Mouse (Mus musculus): ENCODE data around the gene Olfr876. TPM values are rescaled to one million over a fixed set of nuclear protein-coding genes. Genes with fewer than 3 reads are reported as not detected.

Olfr876 gene
- polyA plus RNA-seq, 2 experiments = not detected

DNA sequence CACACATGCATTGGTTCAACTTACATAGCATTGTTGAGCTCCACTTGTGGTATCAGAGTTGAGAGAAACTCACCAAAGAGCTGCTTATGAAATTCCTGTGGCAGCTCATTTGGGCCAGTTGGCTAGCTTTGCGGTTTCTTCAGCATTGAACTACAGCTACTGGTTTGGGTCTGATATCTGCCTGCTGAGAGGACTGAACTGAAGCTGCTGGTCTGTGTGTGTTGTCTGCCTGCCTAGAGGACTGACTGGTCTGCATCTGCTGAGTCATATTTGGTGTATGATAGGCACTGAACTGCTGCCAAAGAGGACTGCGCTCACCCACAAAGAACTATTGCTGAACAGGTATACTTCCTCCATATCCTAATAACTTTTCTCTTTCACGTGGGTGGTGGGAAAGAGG lies 5.6 kb downstream of the Olfr876 start:
- DNase-seq (ENCODE audit: low read depth in 3 of 3, low spot score in 3 of 3) (no peak), ATAC-seq (ENCODE audit: insufficient read depth) (no peak)
- no peak overlapping the region for H3K4me3 ChIP-seq (ENCODE audit: insufficient read depth in 1 of 2, low read depth in 2 of 2, low read length in 2 of 2)
- no peak overlapping the region for H3K4me2 ChIP-seq (ENCODE audit: low read depth)
- no peak overlapping the region for H3K9ac ChIP-seq (replicated peaks)
- H3K36me3 ChIP-seq (replicated peaks; ENCODE audit: control insufficient read depth, insufficient read depth, low read depth) = no peaks in the 10 kb centered on the region
- WGBS (ENCODE audit: insufficient replicate concordance) = 55% methylated on average over 3 of the region's 3 CpGs
- no peaks in the 10 kb centered on the region for H3K4me1 ChIP-seq (replicated peaks; ENCODE audit: control insufficient read depth in 2 of 2, insufficient read depth in 2 of 2, low read length in 1 of 2)
- TF ChIP-seq EP300 (IDR thresholded peaks at IDR 0.05; ENCODE audit: low read depth) = no peak
- no peak for TF ChIP-seq CTCF (IDR thresholded peaks at IDR 0.05; ENCODE audit: low read depth)
- no peak overlapping the region for H3K27ac ChIP-seq
- no peaks in the 10 kb centered on the region for H3K9me3 ChIP-seq (ENCODE audit: control insufficient read depth, low read length)
- no peaks in the 10 kb centered on the region for H3K27me3 ChIP-seq (ENCODE audit: control insufficient read depth, insufficient read depth, low read length)

DNA sequence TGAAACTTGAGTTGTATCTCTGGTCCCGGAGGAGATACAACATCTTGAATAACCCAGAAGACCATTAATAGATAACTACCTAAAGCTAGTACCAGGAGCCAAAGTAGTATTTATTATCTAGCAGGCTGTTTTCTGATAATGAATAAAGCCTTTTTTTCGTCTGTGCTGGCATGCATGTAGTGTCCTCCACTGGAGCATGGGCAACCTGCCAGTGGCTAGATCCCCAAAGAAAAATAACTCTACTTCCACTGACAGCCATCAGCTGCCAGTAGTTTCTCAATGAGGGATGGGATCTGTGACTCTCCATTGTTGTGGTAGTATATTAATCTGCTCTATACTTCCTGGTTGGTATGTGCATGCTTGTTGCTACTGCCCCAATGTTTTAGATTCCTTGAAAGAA lies 6.1 kb downstream of the Olfr876 start:
- no peak overlapping the region for H3K4me2 ChIP-seq (ENCODE audit: low read depth)
- H3K9me3 ChIP-seq (ENCODE audit: control insufficient read depth, low read length) = no peaks in the 10 kb centered on the region
- DNase-seq (ENCODE audit: low read depth in 3 of 3, low spot score in 3 of 3) = no peak
- TF ChIP-seq EP300 (IDR thresholded peaks at IDR 0.05; ENCODE audit: low read depth) = no peak
- no peak for TF ChIP-seq CTCF (IDR thresholded peaks at IDR 0.05; ENCODE audit: low read depth)
- H3K4me3 ChIP-seq (ENCODE audit: insufficient read depth in 1 of 2, low read depth in 2 of 2, low read length in 2 of 2) = no peak overlapping the region
- no peaks in the 10 kb centered on the region for H3K27me3 ChIP-seq (ENCODE audit: control insufficient read depth, insufficient read depth, low read length)
- H3K36me3 ChIP-seq (replicated peaks; ENCODE audit: control insufficient read depth, insufficient read depth, low read depth) = no peaks in the 10 kb centered on the region
- H3K27ac ChIP-seq = no peak overlapping the region
- H3K9ac ChIP-seq (replicated peaks) = no peak overlapping the region
- 51% methylated on average over 2 of the region's 2 CpGs for WGBS (ENCODE audit: insufficient replicate concordance)
- no peaks in the 10 kb centered on the region for H3K4me1 ChIP-seq (replicated peaks; ENCODE audit: control insufficient read depth in 2 of 2, insufficient read depth in 2 of 2, low read length in 1 of 2)
- no peak for ATAC-seq (ENCODE audit: insufficient read depth)

DNA sequence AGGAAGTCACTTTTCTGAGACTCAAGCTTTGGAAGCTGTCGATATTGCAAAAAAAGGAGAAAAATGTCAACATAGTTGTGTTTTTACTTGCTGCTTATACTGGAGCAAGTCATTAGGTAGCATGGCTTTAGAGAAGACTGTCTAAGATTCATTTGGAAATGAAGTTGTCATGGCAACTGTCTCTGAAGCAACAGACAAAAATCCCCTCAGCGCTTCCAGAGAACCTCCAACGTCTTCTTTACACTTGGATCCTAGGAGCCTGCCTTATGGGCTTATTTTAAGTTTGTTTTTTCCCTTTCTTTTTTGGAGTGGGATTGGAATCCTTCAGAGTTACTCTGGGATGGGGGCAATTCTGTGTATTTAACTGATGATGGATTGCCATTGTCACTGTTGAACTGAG lies 11.9 kb downstream of the Olfr876 start:
- 64% methylated on average over 3 of the region's 3 CpGs for whole genome bisulfite sequencing (ENCODE audit: insufficient replicate concordance)
- no peak overlapping the region for H3K9ac ChIP-seq (replicated peaks)
- no peak for TF ChIP-seq CTCF (IDR thresholded peaks at IDR 0.05; ENCODE audit: low read depth)
- TF ChIP-seq EP300 (IDR thresholded peaks at IDR 0.05; ENCODE audit: low read depth) = no peak
- H3K27me3 ChIP-seq (ENCODE audit: control insufficient read depth, insufficient read depth, low read length) = no peaks in the 10 kb centered on the region
- no peak overlapping the region for H3K4me2 ChIP-seq (ENCODE audit: low read depth)
- ATAC-seq (ENCODE audit: insufficient read depth) (no peak), DNase-seq (ENCODE audit: low read depth in 3 of 3, low spot score in 3 of 3) (no peak)
- no peak overlapping the region for H3K4me3 ChIP-seq (ENCODE audit: insufficient read depth in 1 of 2, low read depth in 2 of 2, low read length in 2 of 2)
- H3K36me3 ChIP-seq (replicated peaks; ENCODE audit: control insufficient read depth, insufficient read depth, low read depth) = no peaks in the 10 kb centered on the region
- H3K4me1 ChIP-seq (replicated peaks; ENCODE audit: control insufficient read depth in 2 of 2, insufficient read depth in 2 of 2, low read length in 1 of 2) = no peaks in the 10 kb centered on the region
- no peaks in the 10 kb centered on the region for H3K9me3 ChIP-seq (ENCODE audit: control insufficient read depth, low read length)
- no peak overlapping the region for H3K27ac ChIP-seq

DNA sequence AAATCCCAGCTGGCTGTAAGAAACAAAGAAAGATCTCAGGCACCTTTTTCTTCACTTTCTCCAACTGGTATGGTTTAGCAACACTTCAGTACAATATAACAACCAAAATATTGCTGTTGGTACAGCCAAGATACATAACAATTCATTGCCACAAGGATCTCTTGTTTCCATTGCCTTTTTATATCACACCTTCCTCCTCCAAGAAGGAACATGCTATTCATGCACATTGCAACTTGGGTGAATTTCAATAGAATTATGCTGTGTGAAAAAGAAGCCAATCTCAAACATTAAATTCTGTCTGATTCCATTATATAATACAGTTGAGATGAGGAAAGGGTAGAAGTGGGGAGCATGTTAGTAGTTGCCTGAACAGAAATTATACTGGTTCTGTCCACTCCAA lies 27.1 kb downstream of the Olfr876 start:
- ATAC-seq (ENCODE audit: insufficient read depth) (no peak), DNase-seq (ENCODE audit: low read depth in 3 of 3, low spot score in 3 of 3) (no peak)
- no peaks in the 10 kb centered on the region for H3K27me3 ChIP-seq (ENCODE audit: control insufficient read depth, insufficient read depth, low read length)

DNA sequence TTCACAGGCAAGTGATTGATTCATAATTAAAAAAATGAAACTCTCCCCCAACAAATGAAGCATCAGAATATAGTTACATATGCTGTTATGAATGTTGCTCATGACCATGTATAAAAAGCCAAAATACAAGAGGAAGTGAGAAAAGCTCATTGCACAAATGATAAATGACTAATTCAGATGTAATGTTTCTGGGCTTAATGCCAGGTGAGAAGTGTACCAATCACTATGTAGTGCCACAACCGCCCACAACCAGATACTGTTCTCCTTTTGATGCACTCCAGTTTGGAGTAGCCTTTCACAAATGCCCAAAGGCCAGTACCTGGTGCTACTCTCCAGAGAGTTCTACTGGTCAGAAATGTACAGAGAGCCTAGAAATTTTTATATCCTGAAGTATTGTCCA lies 30.5 kb downstream of the Olfr876 start:
- ATAC-seq (ENCODE audit: insufficient read depth) = no peak
- TF ChIP-seq EP300 (IDR thresholded peaks at IDR 0.05; ENCODE audit: low read depth) = no peak
- no peak for TF ChIP-seq CTCF (IDR thresholded peaks at IDR 0.05; ENCODE audit: low read depth)
- Histone ChIP-seq H3K36me3 (replicated peaks; ENCODE audit: control insufficient read depth, insufficient read depth, low read depth) (no peaks in the 10 kb centered on the region), H3K27me3 (ENCODE audit: control insufficient read depth, insufficient read depth, low read length) (no peaks in the 10 kb centered on the region), H3K9ac (replicated peaks) (no peak overlapping the region), H3K4me1 (replicated peaks; ENCODE audit: control insufficient read depth in 2 of 2, insufficient read depth in 2 of 2, low read length in 1 of 2) (no peaks in the 10 kb centered on the region), H3K4me2 (ENCODE audit: low read depth) (no peak overlapping the region), H3K27ac (no peak overlapping the region), H3K9me3 (ENCODE audit: control insufficient read depth, low read length) (no peaks in the 10 kb centered on the region), H3K4me3 (ENCODE audit: insufficient read depth in 1 of 2, low read depth in 2 of 2, low read length in 2 of 2) (no peak overlapping the region)
- no peak for DNase-seq (ENCODE audit: low read depth in 3 of 3, low spot score in 3 of 3)
- WGBS (ENCODE audit: insufficient replicate concordance) = 48% methylated on average over 1 of the region's 1 CpGs

More for the DNA sequence above, 27.1 kb downstream of the Olfr876 start:
- Histone ChIP-seq H3K9ac (replicated peaks) (no peak overlapping the region), H3K9me3 (ENCODE audit: control insufficient read depth, low read length) (no peaks in the 10 kb centered on the region), H3K27ac (no peak overlapping the region), H3K4me2 (ENCODE audit: low read depth) (no peak overlapping the region), H3K36me3 (replicated peaks; ENCODE audit: control insufficient read depth, insufficient read depth, low read depth) (no peaks in the 10 kb centered on the region), H3K4me1 (replicated peaks; ENCODE audit: control insufficient read depth in 2 of 2, insufficient read depth in 2 of 2, low read length in 1 of 2) (no peaks in the 10 kb centered on the region), H3K4me3 (ENCODE audit: insufficient read depth in 1 of 2, low read depth in 2 of 2, low read length in 2 of 2) (no peak overlapping the region)
- no peak for TF ChIP-seq CTCF (IDR thresholded peaks at IDR 0.05; ENCODE audit: low read depth)
- no peak for TF ChIP-seq EP300 (IDR thresholded peaks at IDR 0.05; ENCODE audit: low read depth)

Measured in liver, embryonic 14.5 days (tissue).